Mouse (Mus musculus) ES-E14 (cell line): ENCODE measurements around the gene Fhad1.

Source experiments
- CHD2 ChIP-seq: IDR thresholded peaks from 2 replicates; pipeline ENCODE4 v1.6.1; 2014; ENCODE audit warnings: mild to moderate bottlenecking, low read depth, low read length, inconsistent platforms
- HCFC1 ChIP-seq: IDR thresholded peaks from 2 replicates; pipeline ENCODE4 v1.6.1; 2012; ENCODE audit warnings: low read length, inconsistent platforms, borderline replicate concordance; ENCODE audit not compliant: insufficient read depth
- ZC3H11A ChIP-seq: IDR thresholded peaks from 2 replicates; pipeline ENCODE4 v1.6.1; 2012; ENCODE audit warnings: low read depth, mild to moderate bottlenecking, inconsistent platforms, low read length, borderline replicate concordance
- ZNF384 ChIP-seq: IDR thresholded peaks from 2 replicates; pipeline ENCODE4 v1.6.1; 2012; ENCODE audit warnings: low read depth, low read length, inconsistent platforms

DNA sequence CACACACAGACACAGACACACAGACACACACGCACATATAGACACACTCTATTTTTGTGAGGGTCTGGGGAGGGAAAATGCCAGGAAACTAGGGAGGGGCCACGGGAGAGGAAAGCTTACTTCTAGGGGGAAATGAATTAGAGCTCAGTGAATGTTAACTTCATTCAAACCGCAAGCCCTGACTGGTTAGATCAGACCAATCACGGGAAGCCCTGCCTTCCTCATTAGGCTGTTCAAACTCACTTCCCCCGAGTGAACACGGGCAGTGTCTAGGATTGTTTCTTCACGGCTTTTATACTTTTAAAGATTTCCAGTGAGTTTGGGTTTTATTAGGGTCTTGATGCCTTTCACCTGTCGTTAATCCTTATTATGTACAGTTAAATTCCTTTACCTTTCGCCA lies 37.5 kb downstream of the Fhad1 start:
- TF ChIP-seq ZC3H11A (no peak), HCFC1 (no peak), CHD2 (no peak), ZNF384 (no peak)
